ENCODE assay signal across 7 mouse cellular contexts in the genomic region with DNA sequence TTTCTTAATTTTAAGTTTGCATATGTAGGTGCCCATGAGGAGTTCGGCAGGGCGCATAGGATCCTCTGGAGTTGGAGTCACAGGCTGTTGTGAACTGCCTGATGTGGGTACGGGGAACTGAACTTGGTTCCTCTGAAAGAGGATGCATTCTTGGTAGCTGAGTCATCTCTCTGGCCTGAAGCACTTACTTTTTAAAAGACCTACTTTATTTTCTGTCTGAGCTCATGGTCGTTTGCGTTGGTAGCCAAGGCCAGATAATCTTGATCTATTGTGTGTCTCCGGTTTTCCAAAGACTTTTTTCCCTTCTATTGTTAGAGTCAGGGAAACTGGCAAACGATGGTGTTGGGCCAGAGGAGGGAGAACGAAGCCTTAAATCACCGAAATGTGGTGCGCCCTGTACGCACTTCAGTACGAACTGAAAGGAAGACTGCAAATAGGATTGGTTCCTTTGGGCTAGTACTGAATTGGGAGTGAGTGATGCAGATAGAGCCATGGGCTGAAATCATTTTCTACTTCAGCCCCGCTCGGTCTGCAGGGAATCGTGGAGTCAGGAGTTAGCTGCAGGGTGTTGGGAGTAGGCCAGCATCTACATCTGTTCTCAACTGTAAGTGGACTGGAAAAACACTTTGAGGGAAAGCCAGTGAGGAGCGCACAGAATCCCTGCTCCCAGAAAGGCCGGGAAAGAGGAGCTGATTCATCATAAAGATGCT. TPM values are rescaled to one million over a fixed set of nuclear protein-coding genes. Genes with fewer than 3 reads are reported as not detected.
DNase-seq lines count a peak whose midpoint lies in the region; ATAC-seq and TF ChIP-seq lines count a peak whose summit lies in the region.

No protein-coding gene starts in this region.

- no peaks in the 10 kb centered on the region for H3K36me3 ChIP-seq in kidney, adult 2 months (ENCODE audit: control insufficient read depth, insufficient read depth, low read length)
- H3K36me3 ChIP-seq in liver, postnatal 0 days (replicated peaks; ENCODE audit: insufficient read depth, low read length) = no peaks in the 10 kb centered on the region
- H3K36me3 ChIP-seq in stomach, embryonic 15.5 days = no peaks in the 10 kb centered on the region

- no peak for TF ChIP-seq EP300 in liver, postnatal 0 days (IDR thresholded peaks at IDR 0.05; ENCODE audit: low read depth)

- peak; percentile 33; the same call in 1 of the 2 replicates for ATAC-seq in granulocyte monocyte progenitor cell, adult 5-6 weeks (replicated peaks; ENCODE audit: poor library complexity, severe bottlenecking)
- peak; percentile 60 for ATAC-seq in liver, postnatal 0 days
- peak; percentile 70 for ATAC-seq in stomach, embryonic 15.5 days (ENCODE audit: insufficient read depth, low FRiP score, low read depth)

- TF ChIP-seq CTCF in cerebellum, adult 2 months (IDR thresholded peaks at IDR 0.05; ENCODE audit: borderline replicate concordance, insufficient read depth, low read depth, low read length) = no peak
- TF ChIP-seq CTCF in kidney, adult 2 months (conservative IDR thresholded peaks at IDR 0.05; ENCODE audit: insufficient read depth, insufficient read length, low read depth, low read length) = no peak
- TF ChIP-seq CTCF in liver, postnatal 0 days (IDR thresholded peaks at IDR 0.05; ENCODE audit: low read depth) = no peak

- TF ChIP-seq POLR2A in cerebellum, adult 2 months (IDR thresholded peaks at IDR 0.05; ENCODE audit: borderline replicate concordance, insufficient read depth, low read length) = no peak; the same call in 1 of the 2 replicates
- no peak for TF ChIP-seq POLR2A in kidney, adult 2 months (IDR thresholded peaks at IDR 0.05; ENCODE audit: low read depth, low read length)

- peak overlapping the region; percentile 55 for H3K4me2 ChIP-seq in liver, postnatal 0 days (ENCODE audit: low read depth, low read length)
- peak overlapping the region; percentile 33; the same call in 1 of the 2 replicates for H3K4me2 ChIP-seq in stomach, embryonic 15.5 days

- peak overlapping the region; percentile 84 for H3K27ac ChIP-seq in cerebellum, adult 2 months (ENCODE audit: insufficient read depth, low read length)
- peak overlapping the region; percentile 27 for H3K27ac ChIP-seq in kidney, adult 2 months (ENCODE audit: insufficient read depth, low read depth, low read length)
- H3K27ac ChIP-seq in liver, postnatal 0 days (ENCODE audit: low read depth) = peak overlapping the region; percentile 69
- H3K27ac ChIP-seq in stomach, embryonic 15.5 days = peak overlapping the region; percentile 48

- H3K27me3 ChIP-seq in cerebellum, adult 2 months (ENCODE audit: control insufficient read depth, insufficient read depth, low read length) = no peaks in the 10 kb centered on the region
- H3K27me3 ChIP-seq in kidney, adult 2 months (replicated peaks; ENCODE audit: control insufficient read depth, insufficient read depth, low read length) = no peaks in the 10 kb centered on the region
- H3K27me3 ChIP-seq in liver, postnatal 0 days (ENCODE audit: insufficient read depth, low read length) = no peaks in the 10 kb centered on the region
- no peaks in the 10 kb centered on the region for H3K27me3 ChIP-seq in stomach, embryonic 15.5 days (replicated peaks)

- peaks cover 21% of the 10 kb centered on the region; the same call in 1 of the 2 replicates for H3K4me1 ChIP-seq in cerebellum, adult 2 months (ENCODE audit: control insufficient read depth, insufficient read depth, low read length)
- no peaks in the 10 kb centered on the region for H3K4me1 ChIP-seq in kidney, adult 2 months (ENCODE audit: control insufficient read depth, insufficient read depth, low read length)
- H3K4me1 ChIP-seq in liver, postnatal 0 days (ENCODE audit: insufficient read depth) = no peaks in the 10 kb centered on the region; the same call in 1 of the 2 replicates
- H3K4me1 ChIP-seq in stomach, embryonic 15.5 days = no peaks in the 10 kb centered on the region

- WGBS in cerebellum, adult 2 months = 27% methylated on average over 17 of the region's 17 CpGs
- 54% methylated on average over 17 of the region's 17 CpGs for WGBS in kidney, adult 2 months
- 46% methylated on average over 17 of the region's 17 CpGs for WGBS in liver, postnatal 0 days (ENCODE audit: insufficient replicate concordance)
- WGBS in stomach, embryonic 15.5 days = 41% methylated on average over 17 of the region's 17 CpGs

- DNase-seq in urinary bladder, postnatal 25 days (ENCODE audit: low spot score) = peak; percentile 11
- no peak for DNase-seq in urinary bladder, postnatal 10 days (ENCODE audit: low spot score)
- DNase-seq in cerebellum, adult 2 months = peak; percentile 73 to 83
- DNase-seq in kidney, adult 2 months = peak; percentile 74
- DNase-seq in liver, postnatal 0 days = no peak

- no peak overlapping the region for H3K4me3 ChIP-seq in cerebellum, adult 2 months (replicated peaks; ENCODE audit: insufficient read depth, low read depth, low read length)
- no peak overlapping the region for H3K4me3 ChIP-seq in kidney, adult 2 months (ENCODE audit: insufficient read depth, low read depth, low read length)
- peak overlapping the region; percentile 15; the same call in 1 of the 2 replicates for H3K4me3 ChIP-seq in liver, postnatal 0 days (ENCODE audit: low read depth, low read length)
- H3K4me3 ChIP-seq in stomach, embryonic 15.5 days (replicated peaks) = no peak overlapping the region

- H3K9ac ChIP-seq in liver, postnatal 0 days (replicated peaks) = no peak overlapping the region
- no peak overlapping the region for H3K9ac ChIP-seq in stomach, embryonic 15.5 days

- no peaks in the 10 kb centered on the region for H3K9me3 ChIP-seq in liver, postnatal 0 days (ENCODE audit: low read length)
- H3K9me3 ChIP-seq in stomach, embryonic 15.5 days = no peaks in the 10 kb centered on the region

RNA-seq across cellular contexts. Expression of gene Cemip2, which starts 40.1 kb away (rescaled TPM):
- polyA plus RNA-seq in cerebellum, adult 2 months (2012; rRNA removed) = 9.9 and 11.0 TPM in 2 replicates
- 10.1 and 13.9 TPM in 2 replicates for total RNA-seq in granulocyte monocyte progenitor cell, adult 5-6 weeks (2014; fragmentation: Nextera tagmentation)
- total RNA-seq in granulocyte monocyte progenitor cell, adult 5-6 weeks (2017) = 24.0 and 24.5 TPM in 2 replicates
- polyA plus RNA-seq in kidney, adult 2 months (2012; rRNA removed) = 6.7 and 6.9 TPM in 2 replicates
- 5.5 and 6.6 TPM in 2 replicates for polyA plus RNA-seq in liver, postnatal 0 days (2015; fragmentation: Nextera tagmentation; extraction: Ambion mirVana)
- 12.9 and 13.8 TPM in 2 replicates for polyA plus RNA-seq in stomach, embryonic 15.5 days (2015; fragmentation: Nextera tagmentation; extraction: Ambion mirVana)

Comparison
In these comparisons a context has a peak if more than half of its experiments do, and no peak if none do; other contexts are left out.
1. DNase-seq: peak in urinary bladder, postnatal 25 days (single experiment), cerebellum, adult 2 months (2 of 2) and kidney, adult 2 months (single experiment); none in urinary bladder, postnatal 10 days (single experiment) and liver, postnatal 0 days (single experiment).
2. H3K27ac ChIP-seq: peak in every context shown above with its lines; median percentile 84 in cerebellum, adult 2 months; 69 in liver, postnatal 0 days; 48 in stomach, embryonic 15.5 days; 27 in kidney, adult 2 months.
3. Peak in every context shown above with its lines, with median percentiles within 50 percentile points of each other: ATAC-seq.